Mouse (Mus musculus) heart, embryonic 15.5 days (tissue): ENCODE data around the gene Fnip2. TPM values are rescaled to one million over a fixed set of nuclear protein-coding genes. Genes with fewer than 3 reads are reported as not detected.

Experiments
- ATAC-seq: fragments of 200-750 bp; cut with Nextera tagmentation; replicated peaks from 2 replicates; pipeline ENCODE4 v1.8.0; 2017; ENCODE audit warnings: low read depth, moderate TSS enrichment; ENCODE audit not compliant: insufficient number of reproducible peaks, insufficient read depth, low FRiP score
- H3K27ac ChIP-seq: fragments of 300-500 bp; sonication (generic); 2 replicates; pipeline ENCODE4 v1.5.1; 2015; ENCODE audit warnings: mild to moderate bottlenecking, inconsistent platforms
- H3K27me3 ChIP-seq: fragments of 300-500 bp; sonication (generic); 2 replicates; pipeline ENCODE4 v1.6.1; 2015; ENCODE audit warnings: inconsistent platforms
- H3K36me3 ChIP-seq: fragments of 300-500 bp; sonication (generic); 2 replicates; pipeline ENCODE4 v1.6.1; 2015; ENCODE audit warnings: mild to moderate bottlenecking, inconsistent platforms
- H3K4me1 ChIP-seq: fragments of 300-500 bp; sonication (generic); replicated peaks from 2 replicates; pipeline ENCODE4 v1.6.1; 2015; ENCODE audit warnings: inconsistent platforms
- H3K4me2 ChIP-seq: fragments of 300-500 bp; sonication (generic); 2 replicates; pipeline ENCODE4 v1.6.1; 2015; ENCODE audit warnings: inconsistent platforms, mild to moderate bottlenecking, moderate library complexity
- H3K4me3 ChIP-seq: fragments of 300-500 bp; sonication (generic); 2 replicates; pipeline ENCODE4 v1.5.1; 2015; ENCODE audit warnings: mild to moderate bottlenecking, inconsistent platforms
- H3K9ac ChIP-seq: fragments of 300-500 bp; sonication (generic); 2 replicates; pipeline ENCODE4 v1.6.1; 2015; ENCODE audit warnings: mild to moderate bottlenecking, inconsistent platforms
- H3K9me3 ChIP-seq: fragments of 300-500 bp; sonication (generic); replicated peaks from 2 replicates; pipeline ENCODE4 v1.6.1; 2016; ENCODE audit warnings: inconsistent platforms
- WGBS: fragments of 180-500 bp; shearing (Covaris S2); methylation state at CpG from one replicate; pipeline ENCODE4 v1.1.7; 2015; ENCODE audit warnings: mixed read lengths; 5-methylcytosine and 5-hydroxymethylcytosine counted together
- polyA plus RNA-seq: library from polyadenylated mRNA; unstranded; fragments of >200 nt; fragmentation: Nextera tagmentation; extraction: Ambion mirVana; gene quantifications from 2 replicates; pipeline ENCODE4 v1.2.1, GENCODE M21; 2015

Fnip2 gene
- polyA plus RNA-seq, 1 experiment from 2014 or later = 2.9 TPM

DNA sequence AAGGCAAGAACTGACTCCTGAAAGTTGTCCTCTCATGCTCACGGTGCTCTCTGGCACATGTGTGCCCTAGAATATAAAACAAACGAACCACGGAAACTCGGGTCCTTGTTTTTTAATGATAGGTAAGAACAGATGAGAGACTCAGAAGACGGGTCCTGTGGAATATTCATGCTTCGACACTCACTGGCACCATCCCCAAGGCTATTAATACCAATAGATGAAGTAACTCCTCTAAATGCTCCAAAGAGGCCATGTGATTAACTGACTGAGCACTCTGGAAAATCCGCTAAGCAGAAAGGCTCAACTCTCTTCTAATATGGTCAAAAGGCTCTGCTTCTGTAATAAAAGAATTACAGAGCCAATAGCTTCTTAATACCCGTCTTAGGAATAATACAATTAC is 73.6 kb downstream of the Fnip2 start:
- Histone ChIP-seq H3K36me3 (peaks cover 16% of the 10 kb centered on the region; the same call in 1 of the 2 replicates), H3K4me3 (no peak overlapping the region), H3K4me2 (no peak overlapping the region), H3K9ac (no peak overlapping the region), H3K9me3 (no peaks in the 10 kb centered on the region), H3K4me1 (no peaks in the 10 kb centered on the region), H3K27ac (no peak overlapping the region), H3K27me3 (no peaks in the 10 kb centered on the region)
- no peak for ATAC-seq
- 82% methylated on average over 8 of the region's 8 CpGs for WGBS

DNA sequence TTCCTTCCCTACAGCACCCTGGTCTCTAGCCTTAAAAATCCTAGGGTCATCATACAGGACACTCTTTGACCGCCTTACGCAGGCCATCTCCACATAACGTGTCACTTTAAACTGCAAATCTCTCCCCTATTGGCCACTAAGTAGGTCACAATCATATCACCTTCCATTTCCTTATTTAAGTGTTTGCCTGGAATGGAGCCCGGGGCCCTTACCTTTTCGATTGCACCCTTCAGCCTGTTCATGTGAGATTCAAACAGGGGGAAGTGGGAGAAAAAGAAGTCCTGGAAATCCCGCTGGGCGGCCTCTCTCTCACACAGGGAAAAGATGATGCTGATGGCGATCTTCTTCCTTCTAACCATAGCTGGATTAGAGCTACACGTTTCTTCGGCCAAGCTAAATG is 74.5 kb downstream of the Fnip2 start:
- H3K36me3 ChIP-seq = peaks cover 12% of the 10 kb centered on the region
- 91% methylated on average over 10 of the region's 10 CpGs for WGBS
- no peak for ATAC-seq

DNA sequence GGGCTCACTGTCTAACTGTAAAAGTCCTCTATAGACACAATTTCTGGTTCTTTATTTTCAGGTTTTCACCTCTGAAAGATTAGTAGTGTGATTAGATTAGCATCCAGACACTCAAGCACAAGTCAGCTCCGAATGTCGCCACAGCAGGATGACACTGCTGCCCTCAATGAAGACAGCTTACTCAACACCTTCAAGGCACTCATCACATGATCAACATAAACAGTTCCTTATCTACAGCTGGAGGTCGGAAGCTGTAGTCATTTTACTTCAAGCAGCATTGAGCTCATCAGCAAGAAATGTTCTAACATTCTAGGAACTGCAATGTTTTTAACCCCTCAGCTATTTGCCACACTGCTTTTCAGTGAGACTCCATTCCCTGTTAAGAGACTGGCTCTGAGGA is 76.0 kb downstream of the Fnip2 start:
- WGBS = 41% methylated on average over 3 of the region's 3 CpGs
- Histone ChIP-seq H3K36me3 (peaks cover 19% of the 10 kb centered on the region), H3K4me2 (no peak overlapping the region), H3K9ac (no peak overlapping the region), H3K27ac (no peak overlapping the region), H3K4me1 (no peaks in the 10 kb centered on the region), H3K4me3 (no peak overlapping the region), H3K27me3 (no peaks in the 10 kb centered on the region), H3K9me3 (no peaks in the 10 kb centered on the region)
- no peak for ATAC-seq

More for the DNA sequence above, 74.5 kb downstream of the Fnip2 start:
- Histone ChIP-seq H3K9ac (no peak overlapping the region), H3K27ac (no peak overlapping the region), H3K27me3 (no peaks in the 10 kb centered on the region), H3K4me3 (no peak overlapping the region), H3K9me3 (no peaks in the 10 kb centered on the region), H3K4me1 (no peaks in the 10 kb centered on the region), H3K4me2 (no peak overlapping the region)

DNA sequence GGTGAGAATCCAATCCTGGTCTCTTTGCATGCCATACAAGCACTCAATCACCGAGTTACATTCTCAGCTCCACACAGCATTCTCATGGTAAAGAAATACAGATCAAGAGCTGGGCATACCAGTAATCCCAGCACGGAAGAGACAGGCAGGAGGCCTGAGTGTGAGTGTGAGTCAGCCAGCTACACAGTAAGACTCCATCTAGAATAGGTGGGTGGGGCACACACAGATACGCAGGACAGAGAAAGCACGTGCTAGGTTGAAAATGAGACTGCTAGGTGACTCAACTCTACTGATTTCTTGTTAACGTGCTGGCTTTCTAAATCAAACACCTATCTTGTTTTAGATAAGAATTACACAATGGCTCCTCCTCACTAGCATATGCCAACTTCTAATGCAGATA is 77.5 kb downstream of the Fnip2 start:
- H3K4me1 ChIP-seq = no peaks in the 10 kb centered on the region
- peaks cover 23% of the 10 kb centered on the region for H3K36me3 ChIP-seq
- no peak overlapping the region for H3K9ac ChIP-seq
- H3K27ac ChIP-seq = no peak overlapping the region
- H3K4me2 ChIP-seq = no peak overlapping the region
- 82% methylated on average over 5 of the region's 5 CpGs for WGBS
- no peaks in the 10 kb centered on the region for H3K27me3 ChIP-seq
- no peak for ATAC-seq
- no peaks in the 10 kb centered on the region for H3K9me3 ChIP-seq
- no peak overlapping the region for H3K4me3 ChIP-seq

DNA sequence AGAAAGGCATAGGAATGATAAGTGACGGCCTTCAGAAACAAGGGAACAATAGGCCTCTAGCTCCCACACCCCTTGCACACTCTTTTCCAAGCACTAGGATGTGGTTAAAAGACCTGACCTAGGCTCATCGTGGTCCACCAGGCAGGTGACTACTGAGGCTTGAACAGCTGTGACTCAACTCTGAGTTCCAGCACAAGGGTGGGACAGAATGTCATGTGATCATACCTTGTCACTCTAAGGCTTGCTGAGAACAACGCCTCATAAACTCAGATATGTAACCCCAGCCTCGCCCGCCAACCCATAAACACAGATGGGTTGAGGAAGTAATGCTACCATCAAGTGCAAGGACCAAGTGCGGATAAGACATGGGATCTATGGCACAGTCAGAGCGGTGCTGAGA is 79.6 kb downstream of the Fnip2 start:
- Histone ChIP-seq H3K36me3 (peaks cover 29% of the 10 kb centered on the region), H3K9ac (no peak overlapping the region)
- WGBS = 89% methylated on average over 7 of the region's 7 CpGs

DNA sequence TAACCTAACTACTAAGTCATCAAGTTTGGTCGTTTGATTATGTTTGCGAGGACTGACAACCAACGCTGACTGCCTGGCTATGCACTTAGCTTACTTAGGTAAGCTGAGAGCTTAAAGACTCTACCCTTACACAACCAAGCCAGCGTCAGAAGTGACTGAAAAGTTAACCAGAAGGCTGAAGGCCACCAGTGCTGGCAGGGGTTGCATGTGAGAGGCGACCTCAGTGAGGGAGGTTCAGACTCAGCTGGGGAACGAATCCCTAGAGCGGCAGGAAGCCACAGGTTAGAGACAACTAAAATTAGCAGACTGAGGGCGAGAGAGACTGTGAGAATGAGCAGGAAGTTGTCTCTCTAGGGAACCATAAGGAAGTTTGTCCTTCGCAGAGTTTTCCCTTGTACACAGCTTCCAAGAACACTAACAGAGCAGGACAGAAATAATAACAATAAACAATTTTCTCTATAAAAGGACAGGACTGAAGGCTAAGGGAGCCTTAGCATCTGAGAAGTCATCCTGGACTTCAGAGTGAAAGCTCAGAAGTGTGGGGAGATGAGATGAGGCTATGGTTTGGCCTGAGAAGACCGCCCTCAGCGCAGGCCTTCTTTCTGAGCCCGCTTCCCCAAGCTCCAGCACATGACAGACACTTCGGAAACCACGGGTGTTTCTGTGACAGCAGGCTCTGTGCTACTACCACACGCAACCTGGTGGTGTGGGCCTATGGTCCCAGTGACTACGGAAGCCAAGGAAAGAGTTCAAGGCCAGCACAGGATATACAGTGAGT is 83.1 kb downstream of the Fnip2 start:
- Histone ChIP-seq H3K27me3 (no peaks in the 10 kb centered on the region), H3K9me3 (no peaks in the 10 kb centered on the region), H3K9ac (no peak overlapping the region), H3K4me1 (no peaks in the 10 kb centered on the region), H3K4me2 (no peak overlapping the region), H3K36me3 (peaks cover 39% of the 10 kb centered on the region), H3K4me3 (no peak overlapping the region), H3K27ac (peak overlapping the region; percentile 16; the same call in 1 of the 2 replicates)
- no peak for ATAC-seq
- WGBS = 78% methylated on average over 16 of the region's 16 CpGs

More for the DNA sequence above, 79.6 kb downstream of the Fnip2 start:
- H3K27me3 ChIP-seq = no peaks in the 10 kb centered on the region
- H3K9me3 ChIP-seq = no peaks in the 10 kb centered on the region
- no peak overlapping the region for H3K4me3 ChIP-seq
- no peak overlapping the region for H3K27ac ChIP-seq
- ATAC-seq = no peak
- H3K4me2 ChIP-seq = no peak overlapping the region
- H3K4me1 ChIP-seq = no peaks in the 10 kb centered on the region

DNA sequence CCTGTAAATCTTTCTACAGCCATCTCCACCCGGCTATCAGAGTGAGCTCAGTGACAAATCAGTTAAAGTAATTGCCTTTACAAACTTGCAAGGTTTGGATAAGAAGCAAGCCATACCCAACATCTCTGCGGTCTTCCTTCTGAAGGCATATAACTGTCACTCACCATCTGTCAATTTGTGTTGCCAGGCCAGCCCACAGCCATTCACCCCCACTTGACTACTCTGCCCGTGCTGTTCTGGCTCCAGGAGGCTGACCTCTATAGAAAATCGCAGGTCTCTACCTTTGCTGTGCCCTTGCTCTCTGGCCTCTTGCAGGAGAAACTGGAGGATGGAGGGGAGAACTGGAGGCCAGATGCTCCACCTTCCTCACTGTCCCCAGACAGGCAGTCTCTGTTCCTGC is 88.7 kb downstream of the Fnip2 start:
- H3K9ac ChIP-seq = no peak overlapping the region
- ATAC-seq = no peak
- no peak overlapping the region for H3K4me2 ChIP-seq
- H3K4me3 ChIP-seq = no peak overlapping the region
- H3K27me3 ChIP-seq = no peaks in the 10 kb centered on the region
- H3K36me3 ChIP-seq = peaks cover 33% of the 10 kb centered on the region
- WGBS = 79% methylated on average over 4 of the region's 4 CpGs
- no peaks in the 10 kb centered on the region for H3K9me3 ChIP-seq
- H3K4me1 ChIP-seq = peaks cover 16% of the 10 kb centered on the region
- no peak overlapping the region for H3K27ac ChIP-seq

DNA sequence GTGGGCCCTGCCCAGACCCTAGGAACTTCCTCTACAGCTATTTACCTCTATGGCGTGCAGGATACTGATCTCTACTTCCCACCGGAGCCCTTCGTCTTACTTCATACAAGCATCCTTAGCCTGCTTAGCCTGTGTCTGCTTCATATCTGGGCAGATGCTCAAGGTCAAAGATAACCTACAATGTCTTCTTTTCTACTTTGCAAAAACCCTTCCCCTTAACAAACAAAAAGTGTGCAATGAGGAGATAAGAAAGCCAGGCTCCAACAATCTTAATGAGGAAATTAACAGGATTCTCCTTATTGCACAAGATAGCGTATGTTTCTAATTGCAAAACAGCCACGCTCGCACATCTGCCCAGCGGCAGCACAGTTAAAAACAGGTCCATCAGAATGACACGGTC is 89.2 kb downstream of the Fnip2 start:
- H3K4me1 ChIP-seq = peaks cover 19% of the 10 kb centered on the region
- H3K9me3 ChIP-seq = no peaks in the 10 kb centered on the region
- 78% methylated on average over 8 of the region's 8 CpGs for WGBS
- H3K36me3 ChIP-seq = peaks cover 30% of the 10 kb centered on the region
- H3K9ac ChIP-seq = no peak overlapping the region
- H3K4me3 ChIP-seq = no peak overlapping the region
- no peak overlapping the region for H3K4me2 ChIP-seq
- H3K27ac ChIP-seq = no peak overlapping the region
- ATAC-seq = no peak
- no peaks in the 10 kb centered on the region for H3K27me3 ChIP-seq

DNA sequence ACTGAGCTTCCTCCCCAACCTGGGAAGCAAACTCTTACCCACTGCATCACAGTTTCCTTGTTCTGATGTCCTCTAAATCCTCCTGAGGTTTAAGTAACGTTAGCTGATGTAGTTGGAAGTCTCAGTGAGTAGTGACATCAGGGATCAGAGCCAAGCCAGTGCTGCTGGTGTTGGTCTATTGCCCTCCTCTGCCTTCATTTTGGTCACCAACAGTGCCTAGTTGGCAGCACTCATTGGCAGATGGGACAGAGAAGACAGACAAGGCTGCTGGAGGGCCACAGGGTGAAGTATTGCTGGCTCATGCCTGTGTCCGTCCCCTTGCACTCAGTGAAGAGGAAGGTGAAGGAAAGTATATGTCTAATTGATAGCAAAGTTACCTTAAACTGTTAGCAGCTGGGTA is 91.6 kb downstream of the Fnip2 start:
- peaks cover 22% of the 10 kb centered on the region for H3K4me1 ChIP-seq
- WGBS = 87% methylated on average over 2 of the region's 2 CpGs
- H3K4me3 ChIP-seq = no peak overlapping the region
- H3K27ac ChIP-seq = peak overlapping the region; percentile 54; the same call in 1 of the 2 replicates
- no peak overlapping the region for H3K9ac ChIP-seq
- no peaks in the 10 kb centered on the region for H3K9me3 ChIP-seq
- peaks cover 18% of the 10 kb centered on the region for H3K36me3 ChIP-seq
- H3K4me2 ChIP-seq = no peak overlapping the region
- ATAC-seq = no peak
- no peaks in the 10 kb centered on the region for H3K27me3 ChIP-seq

DNA sequence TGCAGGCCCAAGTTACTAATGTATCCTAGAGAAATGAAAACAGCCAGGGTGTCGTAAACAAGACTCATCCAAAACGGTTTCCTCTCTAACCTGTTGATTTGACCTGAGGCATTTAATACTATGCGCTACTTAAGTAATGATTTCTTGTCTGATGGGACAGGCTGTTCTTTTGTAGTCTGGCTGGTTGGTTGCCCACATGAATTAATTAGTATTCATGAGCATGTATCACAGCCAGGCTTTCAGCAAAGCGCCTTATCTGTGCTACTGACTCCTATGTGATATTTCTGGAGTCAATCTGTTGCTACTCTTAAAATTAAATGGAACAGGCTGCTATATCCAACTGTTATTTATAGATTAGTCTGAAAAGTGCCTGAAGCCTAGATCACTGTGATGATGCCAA is 92.7 kb downstream of the Fnip2 start:
- Histone ChIP-seq H3K4me2 (no peak overlapping the region), H3K27me3 (no peaks in the 10 kb centered on the region), H3K36me3 (peaks cover 9% of the 10 kb centered on the region; the same call in 1 of the 2 replicates), H3K27ac (peak overlapping the region; percentile 54), H3K4me3 (no peak overlapping the region), H3K9me3 (no peaks in the 10 kb centered on the region), H3K4me1 (peaks cover 22% of the 10 kb centered on the region), H3K9ac (no peak overlapping the region)
- no peak; the same call in 1 of the 2 replicates for ATAC-seq
- 62% methylated on average over 4 of the region's 4 CpGs for WGBS

DNA sequence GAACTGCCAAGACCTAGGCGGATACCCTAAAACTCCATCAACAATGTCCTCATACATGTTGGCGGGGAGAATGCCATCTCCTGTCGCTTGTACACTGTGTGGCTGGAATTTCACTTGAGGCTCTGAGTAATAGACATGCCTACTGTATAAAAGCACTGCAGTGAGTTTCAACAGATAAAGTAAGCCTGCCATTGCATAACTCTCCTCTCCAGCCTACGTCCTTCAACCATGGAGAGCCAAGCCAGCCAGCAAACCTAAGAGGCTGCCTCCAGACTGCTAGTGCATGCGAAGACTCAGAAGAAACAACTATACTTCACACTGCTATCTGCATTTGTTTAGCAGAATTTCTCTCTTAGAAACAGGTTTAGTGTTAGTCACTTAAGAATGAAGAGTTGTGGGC is 95.2 kb downstream of the Fnip2 start:
- H3K36me3 ChIP-seq = peaks cover 12% of the 10 kb centered on the region
- H3K27me3 ChIP-seq = no peaks in the 10 kb centered on the region
- ATAC-seq = no peak
- H3K9me3 ChIP-seq = 0 out of 2 replicates have a peak, but pooled peaks cover 3% of the 10 kb centered on the region
- H3K4me2 ChIP-seq = no peak overlapping the region
- WGBS = 81% methylated on average over 5 of the region's 5 CpGs
- no peak overlapping the region for H3K9ac ChIP-seq
- peaks cover 22% of the 10 kb centered on the region for H3K4me1 ChIP-seq
- H3K4me3 ChIP-seq = no peak overlapping the region
- no peak overlapping the region for H3K27ac ChIP-seq

DNA sequence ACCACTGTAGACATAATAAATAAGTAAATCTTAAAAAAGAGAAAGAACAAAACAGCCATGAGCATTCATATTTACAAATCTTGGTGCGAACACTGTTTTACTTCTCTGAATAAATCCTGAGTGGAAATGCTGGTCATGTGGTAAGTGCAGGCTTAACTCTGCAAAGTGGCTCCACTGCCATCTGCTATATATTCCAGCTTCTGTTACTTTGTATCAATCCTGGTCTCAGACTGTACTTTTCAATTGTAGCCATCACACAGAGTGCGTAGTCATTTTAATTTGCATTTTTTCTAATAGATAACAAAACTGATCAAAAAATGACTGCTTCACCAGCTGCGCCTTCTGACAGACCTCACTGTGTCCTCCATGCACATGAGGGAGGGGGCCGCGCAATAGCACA is 98.2 kb downstream of the Fnip2 start:
- Histone ChIP-seq H3K27me3 (no peaks in the 10 kb centered on the region), H3K27ac (no peak overlapping the region), H3K4me1 (peaks cover 6% of the 10 kb centered on the region), H3K36me3 (peaks cover 17% of the 10 kb centered on the region), H3K9ac (no peak overlapping the region), H3K4me3 (no peak overlapping the region), H3K4me2 (no peak overlapping the region), H3K9me3 (0 out of 2 replicates have a peak, but pooled peaks cover 3% of the 10 kb centered on the region)
- ATAC-seq = no peak
- 96% methylated on average over 5 of the region's 5 CpGs for WGBS
